Mouse (Mus musculus): Measurements from ENCODE around the gene Vmn2r101. TPM values are rescaled to one million over a fixed set of nuclear protein-coding genes. Genes with fewer than 3 reads are reported as not detected.

The Vmn2r101 gene
- total RNA-seq (2021) = not detected

- intact Hi-C loops (cut with DNase I) = no loop called here
- no peak for DNase-seq (ENCODE audit: low spot score)
Measured at GRCm38 (mm10) chr17:19576927-19577326, at the start of gene Vmn2r101. TSS of gene Vmn2r101 (plus strand) at chr17:19577227.

- DNase-seq (ENCODE audit: low spot score) = no peak
- intact Hi-C loops (cut with DNase I) = no loop called here
Measured at GRCm38 (mm10) chr17:19629328-19629727, 52.3 kb downstream of the Vmn2r101 start.

GRCm38 (mm10) chr17:19658447-19658846 lies 81.4 kb downstream of the Vmn2r101 start:
- no peak for DNase-seq (ENCODE audit: low spot score)
- intact Hi-C loops (cut with DNase I) = no loop called here

- intact Hi-C loops (cut with DNase I) = no loop called here
Measured at GRCm38 (mm10) chr17:19660028-19660427, 83.0 kb downstream of the Vmn2r101 start, which contains the start of gene Vmn2r102. TSS of gene Vmn2r102 (plus strand) at chr17:19660328.

More at GRCm38 (mm10) chr17:19660028-19660427, 83.0 kb downstream of the Vmn2r101 start, which contains the start of gene Vmn2r102:
- DNase-seq (ENCODE audit: low spot score) = no peak

Other genes starting within 250 kb of the Vmn2r101 start
- gene Vmn2r99, start 215.3 kb upstream of the Vmn2r101 start, total RNA-seq (2021) = not detected
- gene Vmn2r100, start 72.5 kb upstream of the Vmn2r101 start, total RNA-seq (2021) = not detected
- not detected for gene Vmn2r102, start 83.1 kb downstream of the Vmn2r101 start, total RNA-seq (2021)
- not detected for gene Vmn2r103, start 196.1 kb downstream of the Vmn2r101 start, total RNA-seq (2021)

Data from heart, postnatal 25 days (tissue).